10 mouse cellular contexts compared by ENCODE assay signal in genomic region chr2:152615563-152615962, GRCm38 (mm10). TPM values are rescaled to one million over a fixed set of nuclear protein-coding genes. Genes with fewer than 3 reads are reported as not detected.
A peak's percentile ranks its signal among the peaks of the same experiment; 100 is the strongest.
DNase-seq lines count a peak whose midpoint lies in the region; ATAC-seq and TF ChIP-seq lines count a peak whose summit lies in the region.
"Had no signal": no experiment of that assay in that cellular context is flagged by ENCODE, and none has a peak within 500 bp of the region (broad histone marks: within the 10 kb centered on the region; RNA-seq: fewer than 3 reads in every experiment).

No protein-coding gene starts in this region.

- no peak overlapping the region for H3K27ac ChIP-seq in layer of hippocampus, adult 2 months
- H3K27ac ChIP-seq in lung, postnatal 0 days (ENCODE audit: low read length) = no peak overlapping the region
- H3K27ac ChIP-seq: liver, embryonic 15.5 days had no signal

- DNase-seq in adrenal gland, adult (ENCODE audit: inconsistent age in 2 of 2, low spot score in 1 of 2) = peak; percentile 58 to 91
- no peak for DNase-seq in adrenal gland, postnatal 4 days (ENCODE audit: low spot score in 2 of 2)
- DNase-seq in embryo, embryonic 11.5 days (ENCODE audit: low read depth, low spot score) = peak; percentile 64
- peak; percentile 42 to 72 for DNase-seq in heart, postnatal 14 days
- peak; percentile 54 to 77 for DNase-seq in layer of hippocampus, adult 2 months (ENCODE audit: low spot score in 2 of 2)
- DNase-seq in lung, postnatal 0 days (ENCODE audit: low spot score) = peak; percentile 89
- DNase-seq in retina, postnatal 7 days (ENCODE audit: low read depth, low spot score) = peak; percentile 57

- H3K9me3 ChIP-seq in lung, postnatal 0 days (ENCODE audit: low read length) = no peaks in the 10 kb centered on the region
- H3K9me3 ChIP-seq: liver, embryonic 15.5 days had no signal

- H3K36me3 ChIP-seq in lung, postnatal 0 days (ENCODE audit: insufficient read depth, low read length) = no peaks in the 10 kb centered on the region
- H3K36me3 ChIP-seq: liver, embryonic 15.5 days had no signal

- no peak overlapping the region for H3K9ac ChIP-seq in lung, postnatal 0 days (replicated peaks; ENCODE audit: low read depth)
- H3K9ac ChIP-seq: liver, embryonic 15.5 days had no signal

- no peaks in the 10 kb centered on the region for H3K4me1 ChIP-seq in lung, postnatal 0 days (ENCODE audit: insufficient read depth, low read depth, low read length)
- H3K4me1 ChIP-seq: liver, embryonic 15.5 days had no signal

- no peaks in the 10 kb centered on the region for H3K27me3 ChIP-seq in lung, postnatal 0 days (replicated peaks; ENCODE audit: insufficient read depth, low read length)
- H3K27me3 ChIP-seq: liver, embryonic 15.5 days had no signal

- no peak for TF ChIP-seq EP300 in lung, postnatal 0 days (IDR thresholded peaks at IDR 0.05)

- peak; percentile 49 for ATAC-seq in activated CD4-positive, CD25-positive, alpha-beta regulatory T cell, adult 4 months
- ATAC-seq in lung, postnatal 0 days = peak; percentile 65

- TF ChIP-seq CTCF in layer of hippocampus, adult 2 months (conservative IDR thresholded peaks at IDR 0.05) = peak; percentile 98
- peak; percentile 88 for TF ChIP-seq CTCF in lung, postnatal 0 days (IDR thresholded peaks at IDR 0.05)

- 12% methylated on average over 7 of the region's 7 CpGs for WGBS in lung, postnatal 0 days

- H3K4me3 ChIP-seq in layer of hippocampus, adult 2 months = no peak overlapping the region
- H3K4me3 ChIP-seq in lung, postnatal 0 days (ENCODE audit: low read depth, low read length) = no peak overlapping the region
- H3K4me3 ChIP-seq: liver, embryonic 15.5 days had no signal

- no peak overlapping the region for H3K4me2 ChIP-seq in lung, postnatal 0 days (replicated peaks; ENCODE audit: low read depth, low read length)
- H3K4me2 ChIP-seq: liver, embryonic 15.5 days had no signal

- intact Hi-C loops in heart, postnatal 14 days (cut with DNase I) = loop anchor here (1.0 to 10.0 kb wide), 3 partner anchors 42 to 217 kb away; partner anchors contain the start of genes Bcl2l1 and Cox4i2

RNA-seq across cellular contexts. Expression of gene Defb25, which starts 7.3 kb away (rescaled TPM):
- 1 to 10 TPM; 2.4 to 2.8 TPM for total RNA-seq in adrenal gland, postnatal 4 days (2021)
- not detected for polyA plus RNA-seq in activated CD4-positive, CD25-positive, alpha-beta regulatory T cell, adult 4 months (2017; shearing (Covaris generic))
- total RNA-seq in heart, postnatal 14 days (2021) = not detected
- not detected for total RNA-seq in layer of hippocampus, adult 2 months (2021)
- 3.0 and 4.9 TPM in 2 replicates for polyA plus RNA-seq in lung, postnatal 0 days (2015; fragmentation: Nextera tagmentation; extraction: Ambion mirVana)
- polyA plus RNA-seq: liver, embryonic 15.5 days had no signal

RNA-seq across cellular contexts. Expression of gene Rem1, which starts 11.2 kb away (rescaled TPM):
- 10 to 100 TPM; 11.5 to 17.9 TPM for total RNA-seq in adrenal gland, postnatal 4 days (2021)
- not detected for polyA plus RNA-seq in activated CD4-positive, CD25-positive, alpha-beta regulatory T cell, adult 4 months (2017; shearing (Covaris generic))
- total RNA-seq in heart, postnatal 14 days (2021) = 10 to 100 TPM in 1 of 2 experiments, 1 to 10 TPM in 1; 9.1 to 11.9 TPM
- total RNA-seq in layer of hippocampus, adult 2 months (2021) = 1 to 10 TPM in 1 of 2 experiments, under 1 TPM in 1; 0.42 to 2.0 TPM
- 32.2 and 34.0 TPM in 2 replicates for polyA plus RNA-seq in lung, postnatal 0 days (2015; fragmentation: Nextera tagmentation; extraction: Ambion mirVana)

RNA-seq across cellular contexts. Expression of gene Defb36, which starts 11.4 kb away (rescaled TPM):
- total RNA-seq in adrenal gland, postnatal 4 days (2021) = 1 to 10 TPM; 2.0 to 2.3 TPM
- polyA plus RNA-seq in activated CD4-positive, CD25-positive, alpha-beta regulatory T cell, adult 4 months (2017; shearing (Covaris generic)) = not detected
- total RNA-seq in heart, postnatal 14 days (2021) = not detected
- total RNA-seq in layer of hippocampus, adult 2 months (2021) = not detected
- not detected in 2 replicates for polyA plus RNA-seq in lung, postnatal 0 days (2015; fragmentation: Nextera tagmentation; extraction: Ambion mirVana)
- polyA plus RNA-seq: C2C12; liver, embryonic 15.5 days had no signal

RNA-seq across cellular contexts. Expression of gene Defb45, which starts 16.4 kb away (rescaled TPM):
- not detected for total RNA-seq in adrenal gland, postnatal 4 days (2021)
- polyA plus RNA-seq in activated CD4-positive, CD25-positive, alpha-beta regulatory T cell, adult 4 months (2017; shearing (Covaris generic)) = not detected
- not detected for total RNA-seq in heart, postnatal 14 days (2021)
- total RNA-seq in layer of hippocampus, adult 2 months (2021) = not detected
- polyA plus RNA-seq in lung, postnatal 0 days (2015; fragmentation: Nextera tagmentation; extraction: Ambion mirVana) = not detected in 2 replicates
- polyA plus RNA-seq: C2C12; liver, embryonic 15.5 days had no signal

RNA-seq across cellular contexts. Expression of gene Defb19, which starts 35.5 kb away (rescaled TPM):
- 10 to 100 TPM in 1 of 2 experiments, 1 to 10 TPM in 1; 8.3 to 10.2 TPM for total RNA-seq in adrenal gland, postnatal 4 days (2021)
- not detected for polyA plus RNA-seq in activated CD4-positive, CD25-positive, alpha-beta regulatory T cell, adult 4 months (2017; shearing (Covaris generic))
- total RNA-seq in heart, postnatal 14 days (2021) = not detected
- not detected for total RNA-seq in layer of hippocampus, adult 2 months (2021)
- polyA plus RNA-seq in lung, postnatal 0 days (2015; fragmentation: Nextera tagmentation; extraction: Ambion mirVana) = 0.36 TPM in 1 of 2 replicates, not detected in the other
- polyA plus RNA-seq: C2C12 had no signal

Comparison
In these comparisons a context has a peak if more than half of its experiments do, and no peak if none do; other contexts are left out.
1. DNase-seq: peak in adrenal gland, adult (2 of 2), embryo, embryonic 11.5 days (single experiment), heart, postnatal 14 days (2 of 2), layer of hippocampus, adult 2 months (2 of 2), lung, postnatal 0 days (single experiment) and retina, postnatal 7 days (single experiment); none in adrenal gland, postnatal 4 days (0 of 2).